Mouse (Mus musculus): ENCODE data around the gene Apoc3. TPM values are rescaled to one million over a fixed set of nuclear protein-coding genes. Genes with fewer than 3 reads are reported as not detected.

The Apoc3 gene
- polyA plus RNA-seq, 3 experiments from 2014 or later: not detected

DNA sequence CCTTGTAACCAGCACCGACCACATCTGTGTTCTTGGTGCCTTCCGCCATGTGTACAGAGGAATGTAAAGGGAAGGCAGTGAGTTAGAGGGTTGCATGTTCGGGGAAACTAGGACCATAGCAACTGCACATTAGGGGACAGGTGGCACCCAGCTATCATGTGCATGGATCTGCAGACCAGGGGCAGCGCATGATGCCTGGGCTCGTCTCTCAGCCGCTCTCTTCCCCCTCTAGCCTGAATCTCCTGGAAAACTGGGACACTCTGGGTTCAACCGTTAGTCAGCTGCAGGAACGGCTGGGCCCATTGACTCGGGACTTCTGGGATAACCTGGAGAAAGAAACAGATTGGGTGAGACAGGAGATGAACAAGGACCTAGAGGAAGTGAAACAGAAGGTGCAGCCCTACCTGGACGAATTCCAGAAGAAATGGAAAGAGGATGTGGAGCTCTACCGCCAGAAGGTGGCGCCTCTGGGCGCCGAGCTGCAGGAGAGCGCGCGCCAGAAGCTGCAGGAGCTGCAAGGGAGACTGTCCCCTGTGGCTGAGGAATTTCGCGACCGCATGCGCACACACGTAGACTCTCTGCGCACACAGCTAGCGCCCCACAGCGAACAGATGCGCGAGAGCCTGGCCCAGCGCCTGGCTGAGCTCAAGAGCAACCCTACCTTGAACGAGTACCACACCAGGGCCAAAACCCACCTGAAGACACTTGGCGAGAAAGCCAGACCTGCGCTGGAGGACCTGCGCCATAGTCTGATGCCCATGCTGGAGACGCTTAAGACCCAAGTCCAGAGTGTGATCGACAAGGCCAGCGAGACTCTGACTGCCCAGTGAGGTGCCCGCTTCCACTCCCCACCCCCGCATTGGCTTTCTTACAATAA, 5.6 kb downstream of the Apoc3 start:
- peak; percentile 21 for ATAC-seq

DNA sequence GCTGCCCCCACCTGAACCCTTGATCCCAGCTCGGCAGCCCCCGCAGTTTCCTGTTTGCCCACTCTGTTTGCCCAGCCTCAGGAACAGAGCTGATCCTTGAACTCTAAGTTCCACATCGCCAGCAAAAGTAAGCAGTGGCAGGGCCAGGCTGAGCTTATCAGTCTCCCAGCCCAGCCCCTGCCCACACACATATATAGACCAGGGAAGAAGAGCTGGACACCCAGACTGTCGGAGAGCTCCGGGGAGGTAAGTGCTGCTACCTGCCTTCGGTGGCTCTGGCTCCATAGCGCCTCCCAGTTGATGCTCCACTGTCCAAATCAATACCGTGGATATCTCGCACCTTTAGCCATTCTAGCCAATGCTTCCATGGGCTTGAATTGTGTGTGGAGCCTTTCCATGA, 6.9 kb downstream of the Apoc3 start, which contains the start of gene Apoa1:
TSS of gene Apoa1 (plus strand) at position 90 of the 400 bp plus-strand sequence.
- ATAC-seq: no peak

DNA sequence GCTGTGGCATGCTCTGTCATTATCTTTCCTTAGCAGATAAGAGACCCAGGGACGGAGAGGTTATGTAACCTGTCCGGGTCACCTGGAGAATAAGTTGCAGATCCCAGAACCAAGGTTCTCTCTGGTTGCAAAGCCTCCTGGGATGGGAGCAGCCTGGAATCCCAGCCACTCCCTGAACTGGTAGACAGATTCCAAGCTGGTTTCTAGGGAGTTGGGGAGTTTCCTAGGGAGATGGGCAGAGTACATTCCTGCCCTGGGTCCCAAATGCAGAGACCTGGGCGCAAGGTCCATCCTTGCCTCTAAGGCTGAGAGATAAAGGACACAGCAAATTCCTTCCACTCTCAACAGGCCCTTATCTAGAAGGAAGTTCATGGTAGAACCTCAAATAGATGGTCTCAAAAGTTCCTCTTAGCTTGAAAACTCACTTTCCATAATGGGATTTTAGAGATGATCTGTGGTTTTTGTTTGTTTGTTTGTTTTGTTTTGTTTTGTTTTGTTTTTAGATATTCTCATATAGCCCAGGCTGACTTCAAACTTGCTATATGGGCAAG, 8.3 kb downstream of the Apoc3 start:
- ATAC-seq: no peak

DNA sequence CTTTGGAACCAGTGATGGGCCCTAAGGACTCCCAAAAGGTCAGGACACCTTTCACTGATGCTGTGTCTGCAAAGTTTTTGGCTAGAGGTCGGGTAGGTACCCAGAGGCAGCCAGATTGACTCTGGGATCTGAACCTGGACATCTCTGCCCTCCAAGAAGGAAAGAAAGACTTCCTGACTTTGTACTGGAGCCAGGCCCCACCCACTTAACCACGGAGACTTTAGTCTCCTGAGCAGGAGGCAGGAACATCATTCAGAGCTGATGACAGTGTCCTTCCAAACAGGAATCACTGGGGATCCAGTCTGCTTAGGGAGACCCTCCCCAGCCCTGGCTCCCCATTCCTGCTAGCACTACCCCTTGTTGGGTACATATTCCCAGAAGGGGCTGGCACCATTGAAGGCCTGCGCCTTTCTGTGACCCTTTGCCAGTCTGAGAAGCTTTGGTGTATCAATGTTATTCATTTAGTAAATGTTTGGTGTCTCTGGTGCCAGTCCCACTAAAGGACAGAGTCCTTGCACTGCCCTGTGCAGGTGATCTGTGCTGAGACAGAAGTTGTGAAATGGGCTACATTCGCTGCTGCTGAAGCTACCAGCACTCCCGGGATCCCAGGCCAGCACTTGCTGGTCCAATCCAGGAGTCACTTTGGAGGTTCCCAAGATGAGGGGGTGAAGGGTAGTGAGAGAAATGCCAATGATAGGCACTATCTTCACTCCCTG, 10.3 kb downstream of the Apoc3 start:
- no peak for ATAC-seq

DNA sequence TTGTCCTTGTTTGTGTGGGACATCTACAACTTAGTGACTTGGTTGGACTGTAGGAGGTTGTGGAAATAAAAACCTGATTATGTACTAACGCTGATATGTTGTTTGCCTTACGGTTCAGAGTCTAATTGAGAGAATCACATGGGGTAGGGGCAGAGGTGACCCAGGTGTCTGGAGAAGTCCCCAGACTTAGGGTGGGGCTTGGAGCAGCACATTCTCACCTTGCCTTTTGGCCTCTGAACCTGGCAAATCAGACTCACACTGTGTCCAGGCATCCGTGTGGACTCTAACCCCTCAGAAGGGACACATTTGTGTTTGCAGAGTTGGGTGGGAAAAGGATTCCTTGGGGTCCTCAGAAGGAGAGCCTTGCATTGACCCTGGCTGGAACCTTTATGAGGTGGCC, 11.3 kb downstream of the Apoc3 start:
- ATAC-seq: no peak

DNA sequence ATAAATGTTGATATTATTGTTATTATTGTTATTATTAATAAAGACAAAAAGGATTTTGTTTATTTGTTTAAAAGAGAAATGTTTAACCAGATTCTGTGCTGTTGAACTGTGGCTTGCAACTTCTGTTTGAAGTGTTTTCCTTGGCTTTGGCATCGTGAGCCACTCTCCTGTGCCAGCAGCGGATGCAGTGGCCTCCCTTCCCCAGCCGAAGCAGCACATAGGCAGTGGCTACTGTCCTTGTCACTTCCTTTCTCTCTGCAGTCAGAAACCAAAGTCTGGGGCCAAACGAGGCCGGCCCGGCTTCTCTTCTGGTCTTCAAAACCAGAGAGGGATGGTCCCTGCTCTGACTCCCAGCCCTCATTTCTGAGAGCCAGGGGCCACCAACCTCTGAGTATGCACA, 12.3 kb downstream of the Apoc3 start:
- no peak for ATAC-seq

DNA sequence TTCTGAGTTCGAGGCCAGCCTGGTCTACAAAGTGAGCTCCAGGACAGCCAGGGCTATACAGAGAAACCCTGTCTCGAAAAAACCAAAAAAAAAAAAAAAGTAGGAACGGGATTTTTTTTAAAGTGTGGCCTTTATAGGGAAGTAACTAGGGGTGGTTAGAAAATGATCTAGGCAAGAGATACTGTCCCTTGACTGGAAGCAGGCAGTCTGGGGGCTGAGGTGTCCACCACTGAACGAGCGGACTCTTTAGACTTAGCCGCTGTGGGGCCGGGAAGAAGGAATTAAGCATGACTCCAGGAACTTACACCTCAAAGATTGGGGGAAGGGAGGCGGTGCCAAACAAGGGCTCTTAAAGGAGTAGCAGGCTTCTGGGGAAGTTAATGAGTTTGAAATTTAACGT, 17.3 kb downstream of the Apoc3 start:
- ATAC-seq: no peak

DNA sequence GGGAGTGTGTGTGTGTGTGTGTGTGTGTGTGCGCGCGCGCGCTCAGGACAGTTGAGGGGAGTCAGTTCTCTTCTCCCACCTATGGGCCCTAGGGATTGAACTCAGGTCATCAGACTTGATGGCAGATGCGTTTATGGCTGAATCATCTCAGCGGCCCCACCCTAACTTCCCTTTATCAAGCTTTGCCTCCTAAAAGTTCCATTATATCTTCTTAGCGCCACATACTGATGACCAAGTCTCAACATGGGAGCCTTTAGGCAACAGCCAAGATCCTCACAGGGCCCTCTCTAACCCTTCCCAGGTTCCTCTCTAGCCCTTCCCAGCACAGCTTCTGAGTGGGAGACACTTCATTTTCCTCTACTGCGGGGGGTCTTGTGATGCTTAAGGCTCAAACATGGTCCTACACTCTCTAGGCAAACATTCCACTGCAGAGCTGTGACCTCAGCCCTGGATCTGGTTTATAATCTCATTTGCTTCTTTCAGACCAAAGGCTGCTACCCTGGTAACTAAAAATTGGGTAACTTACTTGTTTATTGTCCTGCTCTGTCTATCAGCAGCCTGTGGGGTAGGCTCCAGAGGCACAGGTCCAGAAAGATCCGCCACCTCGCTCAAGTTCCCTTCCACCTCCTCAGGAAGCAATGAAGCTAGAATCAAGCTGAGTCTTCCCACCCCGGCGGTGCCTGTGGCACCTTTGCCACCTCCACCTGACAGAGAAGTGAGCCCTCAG, 18.5 kb downstream of the Apoc3 start:
- ATAC-seq: no peak

DNA sequence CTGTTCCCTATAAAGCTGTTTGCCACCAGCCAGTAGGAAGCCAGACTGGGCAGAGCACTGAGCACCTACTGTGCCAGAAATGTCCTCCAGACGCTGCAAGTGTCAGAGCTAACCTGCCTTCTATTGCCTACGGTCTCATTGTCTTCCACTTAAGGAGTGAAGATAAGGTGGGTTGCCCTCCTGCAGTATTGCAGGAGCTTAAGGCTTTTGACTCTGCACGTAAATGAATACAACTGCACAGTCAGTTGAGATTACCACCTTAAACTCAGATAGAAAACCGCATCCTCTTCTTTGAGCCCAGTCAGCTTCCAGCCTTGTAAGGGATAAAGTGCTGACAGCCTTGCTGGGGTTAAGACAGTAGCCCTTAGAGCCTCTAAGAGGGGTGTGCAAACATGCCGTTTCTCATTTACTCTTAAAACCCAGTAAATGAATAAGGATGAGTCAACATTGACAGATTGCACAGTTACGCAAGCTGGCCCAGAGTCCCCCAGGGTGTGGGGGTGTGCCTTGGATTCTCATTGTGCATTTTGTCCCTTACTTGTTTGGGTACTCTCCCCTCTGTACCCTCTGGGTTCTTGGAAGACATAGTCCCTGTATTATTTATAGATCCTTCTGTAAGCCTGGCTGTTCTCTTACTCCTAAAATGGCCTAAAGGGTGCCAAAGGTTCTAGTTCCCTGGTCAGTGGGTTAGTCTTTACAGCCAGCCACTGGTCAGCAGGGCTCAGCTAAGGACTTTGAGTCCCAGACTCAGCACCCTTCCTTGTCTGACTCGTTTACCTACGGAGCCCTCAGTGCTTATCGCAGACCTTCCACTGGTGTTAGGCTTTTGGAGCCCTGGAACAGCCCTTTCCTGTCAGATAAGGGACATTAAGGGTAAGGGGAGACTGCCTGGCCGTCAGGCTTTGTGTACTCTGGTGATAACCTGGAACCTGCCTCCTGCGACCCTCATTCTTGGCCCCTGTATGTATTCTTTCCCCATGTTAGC, 19.8 kb downstream of the Apoc3 start:
- ATAC-seq: no peak

DNA sequence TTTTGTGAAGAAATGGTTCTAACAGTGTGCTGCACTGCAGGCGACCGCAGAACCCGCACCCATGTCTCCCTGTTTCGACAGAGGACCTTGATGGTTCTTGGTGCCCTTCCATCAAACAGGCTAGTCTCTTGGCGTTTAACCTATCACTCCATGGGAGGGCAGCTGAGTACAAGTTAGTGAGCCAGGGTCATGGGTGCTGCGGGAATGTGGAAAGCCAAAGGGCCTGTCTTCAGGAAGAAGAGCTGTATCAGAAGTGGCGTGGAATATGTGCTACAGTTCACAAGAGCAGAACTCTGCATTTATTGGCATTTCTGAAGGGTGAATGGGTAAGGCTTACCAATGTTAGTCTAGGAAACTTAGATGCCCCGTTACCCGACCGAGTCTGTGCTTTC, 20.5 kb downstream of the Apoc3 start:
- ATAC-seq: no peak

DNA sequence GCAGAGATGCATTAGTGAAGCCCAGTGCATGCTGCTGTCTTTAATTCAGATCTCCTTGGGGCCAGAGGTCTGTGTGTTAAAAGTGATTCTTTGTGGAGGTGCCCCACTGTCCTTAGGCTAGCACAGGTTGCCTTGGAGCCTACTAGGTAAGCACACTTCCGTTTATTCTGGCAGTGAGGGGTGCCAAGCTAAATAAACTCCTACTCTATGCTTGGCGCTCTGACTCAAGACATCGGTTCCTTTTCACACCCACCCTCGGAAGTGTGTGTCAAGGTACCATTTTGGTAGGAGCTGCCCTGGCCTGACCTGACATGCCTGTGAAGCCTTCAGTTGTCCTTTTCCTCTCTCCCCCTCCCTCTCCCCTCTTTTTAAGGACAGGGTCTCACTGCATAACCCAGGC, 21.2 kb downstream of the Apoc3 start:
- ATAC-seq: no peak

DNA sequence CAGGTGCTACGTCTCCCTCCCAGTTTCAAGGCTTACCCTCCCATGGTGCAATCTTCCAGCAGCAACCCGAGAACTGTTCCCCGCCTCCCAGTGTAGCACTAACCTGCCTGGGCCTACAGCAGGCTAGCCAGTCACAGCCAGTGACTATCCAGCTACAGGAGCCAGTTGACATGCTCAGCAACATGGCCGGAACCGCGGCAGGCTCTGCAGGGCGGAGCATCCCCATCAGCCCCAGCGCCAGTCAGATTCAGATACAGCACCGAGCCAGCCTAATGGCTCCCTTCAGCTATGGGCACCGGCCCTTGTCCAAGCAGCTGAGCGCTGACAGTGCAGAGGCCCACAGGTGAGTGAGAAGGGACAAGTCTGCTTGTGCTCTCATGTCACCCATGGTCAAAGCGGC, 25.0 kb downstream of the Apoc3 start:
- ATAC-seq: no peak

DNA sequence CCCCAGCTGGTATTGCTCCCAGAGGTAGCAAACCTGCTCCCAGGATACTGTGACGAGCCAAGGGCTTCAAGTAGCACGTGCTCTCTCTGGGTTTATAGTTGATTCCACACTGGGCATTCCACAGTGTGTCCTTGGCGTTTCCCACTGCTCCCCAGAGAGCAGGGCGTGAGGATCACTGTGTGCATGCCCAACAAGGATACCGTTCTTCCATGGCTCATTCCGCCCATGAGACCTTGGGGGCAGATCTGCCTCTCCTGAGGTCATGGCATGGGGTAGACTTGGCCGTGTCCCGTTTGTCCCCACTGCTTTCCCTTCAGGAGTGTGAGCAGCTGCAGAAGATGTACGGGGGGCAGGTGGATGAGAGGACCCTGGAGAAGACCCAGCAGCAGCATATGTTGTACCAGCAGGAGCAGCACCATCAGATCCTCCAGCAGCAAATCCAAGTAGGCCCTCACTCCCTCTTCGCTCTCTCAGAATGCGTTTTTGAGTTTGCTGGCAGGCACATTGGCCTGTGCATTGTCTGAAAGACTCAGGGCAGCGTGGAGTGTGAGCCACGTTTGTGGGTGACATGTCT, 26.9 kb downstream of the Apoc3 start:
- no peak for ATAC-seq

DNA sequence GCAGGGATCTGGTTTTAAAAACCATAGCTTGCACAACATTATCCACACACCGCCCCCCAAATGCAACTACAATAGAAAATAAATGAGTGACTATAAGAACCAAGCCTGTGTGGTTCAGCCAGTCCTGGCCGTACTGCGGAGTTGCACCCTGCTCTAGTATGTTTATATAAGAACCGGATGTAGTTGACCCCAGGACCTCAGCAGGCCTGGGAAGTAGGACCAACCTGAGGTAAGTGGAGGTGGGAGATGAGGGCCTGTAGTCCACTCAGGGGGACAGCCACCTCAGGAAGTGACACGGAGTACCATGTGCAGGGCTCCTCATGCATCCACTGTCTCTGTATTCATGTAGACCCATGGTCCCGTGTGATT, 28.0 kb downstream of the Apoc3 start:
- ATAC-seq: no peak

DNA sequence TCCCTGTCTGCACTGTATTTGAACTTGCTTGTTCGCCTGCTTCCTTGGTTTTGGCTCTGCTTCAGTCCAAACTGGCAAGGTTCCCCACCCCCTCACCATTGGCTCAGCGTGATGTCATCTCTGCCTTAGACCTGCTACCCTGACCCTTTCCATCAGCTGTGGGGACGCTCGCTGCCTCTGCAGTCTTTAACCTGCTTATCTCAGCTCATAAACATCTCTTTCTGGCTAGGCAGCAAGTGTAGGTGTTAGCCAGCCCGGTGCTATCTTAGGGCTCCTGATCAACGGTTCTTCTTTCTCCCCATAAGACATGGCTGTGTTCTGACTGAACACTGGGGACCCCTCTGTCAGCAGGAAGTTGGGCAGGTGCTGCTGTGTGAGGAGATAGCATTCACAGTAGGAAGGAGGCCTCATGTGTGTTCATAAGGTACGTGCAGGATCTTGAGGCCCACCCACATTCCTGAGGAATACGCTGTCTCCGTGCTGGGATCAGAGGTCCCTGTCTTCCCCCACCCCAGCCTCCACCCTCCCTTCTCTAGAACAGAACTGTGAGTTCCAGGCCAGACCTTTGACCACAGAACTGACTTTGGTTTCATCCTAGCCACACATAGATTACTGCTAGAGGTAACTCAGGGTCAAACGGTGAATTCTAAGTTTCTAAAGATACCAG, 28.5 kb downstream of the Apoc3 start:
- ATAC-seq: no peak

DNA sequence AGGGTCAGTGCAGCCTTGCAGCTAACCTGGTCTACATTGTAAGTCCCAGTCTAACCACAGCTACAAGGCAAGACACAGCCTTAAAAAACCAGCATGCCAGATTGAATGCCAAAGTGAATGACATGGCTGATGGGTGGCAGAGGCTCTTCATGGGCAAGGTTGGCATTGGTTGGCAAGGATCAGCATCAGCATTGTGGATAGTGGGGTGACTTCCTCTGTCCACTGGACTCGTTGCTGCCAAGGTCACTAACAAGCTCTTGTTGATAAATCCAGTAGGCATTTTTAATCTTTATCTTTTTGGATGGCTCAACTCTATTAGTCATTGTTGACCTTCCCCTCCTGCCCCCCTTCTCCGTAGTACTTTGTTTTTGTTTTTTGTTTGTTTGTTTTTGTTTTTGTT, 35.8 kb downstream of the Apoc3 start:
- no peak for ATAC-seq

DNA sequence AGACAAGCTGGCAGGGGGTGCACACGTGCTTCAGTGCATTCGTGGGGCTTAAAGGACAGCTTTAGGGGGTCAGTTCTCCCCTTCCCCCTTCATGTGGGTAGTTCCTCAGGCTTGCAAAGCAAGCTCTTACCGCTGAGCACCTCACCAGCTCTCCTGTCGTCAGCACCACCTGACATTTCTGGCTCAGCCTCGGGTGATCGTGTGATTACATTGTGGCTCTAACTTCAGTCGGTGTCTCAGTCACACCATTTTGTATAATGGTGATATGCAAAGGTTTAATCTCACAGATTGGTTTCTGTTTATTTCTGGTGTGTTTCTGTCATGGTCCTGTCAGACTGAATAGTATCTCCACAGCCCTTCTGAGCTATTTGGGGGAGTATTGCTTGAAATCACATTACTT, 36.5 kb downstream of the Apoc3 start:
- no peak for ATAC-seq

DNA sequence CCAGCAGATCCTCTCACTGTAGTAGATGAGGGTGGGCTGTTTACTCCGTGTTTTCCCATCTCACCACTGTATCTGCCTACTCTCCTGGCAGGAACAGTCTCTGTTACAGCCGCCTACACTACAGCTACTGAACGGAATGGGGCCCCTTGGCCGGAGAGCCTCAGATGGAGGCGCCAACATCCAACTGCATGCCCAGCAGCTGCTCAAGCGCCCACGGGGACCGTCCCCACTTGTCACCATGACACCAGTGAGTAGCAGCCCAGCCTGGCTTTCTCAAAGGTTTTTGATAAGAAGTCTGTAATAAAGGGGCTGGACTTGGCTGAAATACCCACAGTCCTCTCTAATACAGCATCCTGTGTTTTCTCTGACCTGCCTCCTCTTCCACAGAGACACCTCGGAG, 37.0 kb downstream of the Apoc3 start:
- peak; percentile 32 for ATAC-seq

DNA sequence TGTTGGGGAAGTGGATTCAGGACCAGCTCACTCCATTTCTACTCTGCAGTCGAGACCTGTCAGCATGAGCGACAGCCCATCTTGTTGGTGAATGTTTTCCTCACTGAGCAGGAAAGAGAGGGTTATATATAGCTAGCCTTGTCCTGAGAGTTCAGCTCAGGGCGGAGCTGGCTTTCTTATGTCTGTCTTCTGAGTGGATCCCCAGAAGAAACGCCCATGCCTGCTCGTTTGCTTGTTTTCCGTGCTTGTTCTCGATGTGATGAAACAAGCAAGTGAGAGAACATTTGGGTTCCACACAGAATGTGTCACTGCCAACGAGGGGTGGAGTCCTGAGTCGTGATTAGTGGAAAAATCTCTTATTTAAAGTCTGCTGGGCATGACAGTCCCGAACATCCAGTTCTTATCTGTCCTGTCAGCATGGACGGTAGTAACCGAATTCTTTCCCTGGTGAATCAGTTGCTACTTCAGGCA, 38.7 kb downstream of the Apoc3 start:
- no peak for ATAC-seq

DNA sequence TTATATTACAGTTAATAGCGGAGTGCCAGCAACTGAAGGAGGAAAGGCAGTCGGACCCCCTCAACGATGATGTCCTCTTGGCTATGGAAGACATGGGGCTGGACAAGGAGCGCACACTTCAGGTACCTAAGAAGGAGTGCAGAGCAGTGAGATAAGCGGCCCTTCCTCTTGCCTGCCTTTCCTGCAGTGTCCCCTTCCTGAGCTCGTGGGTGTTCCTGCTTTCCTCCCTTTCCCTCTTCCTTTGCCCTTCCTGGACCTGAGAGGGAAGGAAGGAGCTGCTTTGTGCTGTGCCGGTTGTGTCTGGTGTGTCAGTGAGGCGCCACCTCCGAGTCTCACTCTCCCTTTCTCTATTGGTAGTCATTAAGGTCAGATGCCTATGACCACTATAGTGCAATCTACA, 40.6 kb downstream of the Apoc3 start:
- no peak for ATAC-seq

DNA sequence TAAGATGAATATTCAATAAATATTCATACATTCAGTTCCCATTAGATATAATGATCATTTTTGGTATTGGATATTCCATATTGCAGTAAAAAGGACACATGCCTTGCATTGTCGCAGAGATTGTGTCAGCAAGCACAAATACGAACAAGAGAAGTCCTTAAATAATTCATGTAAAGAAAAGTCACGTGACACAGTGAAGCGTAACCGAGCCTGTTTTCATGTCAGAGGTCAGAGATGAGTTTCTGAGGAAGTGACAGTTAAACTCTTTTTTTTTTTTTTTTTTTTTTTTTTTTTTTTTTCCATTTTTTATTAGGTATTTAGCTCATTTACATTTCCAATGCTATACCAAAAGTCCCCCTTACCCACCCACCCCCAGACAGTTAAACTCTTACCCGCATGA, 42.8 kb downstream of the Apoc3 start:
- no peak for ATAC-seq

Data from inflammation-experienced regulatory T-cells, adult 6 months (primary cell).